In the genomic region with DNA sequence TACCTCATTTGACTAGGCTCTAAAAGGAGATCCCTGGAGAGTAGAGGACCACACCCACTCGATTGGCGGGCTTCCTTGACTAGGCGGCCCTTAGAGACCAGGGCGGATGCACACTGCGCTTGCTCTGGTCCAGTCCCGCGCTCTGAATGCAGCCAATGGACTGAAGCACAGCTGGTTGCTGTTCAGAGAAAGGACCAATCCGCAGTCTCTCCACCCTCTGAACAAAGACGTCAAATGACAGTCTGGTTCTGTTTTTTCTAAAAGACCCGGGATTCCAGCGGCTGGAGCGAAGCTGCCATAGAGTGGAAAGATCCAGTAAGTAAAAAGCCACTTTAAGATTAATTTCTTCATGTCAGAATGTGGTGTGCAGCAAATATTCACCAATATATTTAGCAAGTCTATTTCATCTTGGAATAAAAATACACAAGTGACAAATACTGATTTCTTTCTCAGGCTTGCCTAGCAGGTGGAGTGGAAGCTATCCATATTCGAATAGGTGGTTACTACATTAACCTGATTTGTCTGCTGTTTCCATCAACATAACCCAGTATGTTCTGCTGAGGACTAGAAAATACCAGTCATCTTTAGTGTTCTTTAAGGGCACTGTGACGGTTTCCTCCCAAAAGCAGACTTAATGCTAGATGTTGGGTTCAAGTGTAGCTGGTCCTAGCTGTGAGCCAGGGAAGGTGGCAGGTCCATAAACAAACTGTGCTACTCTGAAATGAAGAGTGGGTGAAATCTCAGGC, we compare ENCODE assay signal across 8 mouse cellular contexts. TPM values are rescaled to one million over a fixed set of nuclear protein-coding genes. Genes with fewer than 3 reads are reported as not detected.
DNase-seq lines count a peak whose midpoint lies in the region; ATAC-seq lines count a peak whose summit lies in the region.

No protein-coding gene starts in this region.

- peak; percentile 77 to 88 for DNase-seq in adrenal gland, adult (ENCODE audit: inconsistent age in 2 of 2, low spot score in 1 of 2)
- peak; percentile 69 for DNase-seq in embryo, embryonic 11.5 days (ENCODE audit: low read depth, low spot score)
- peak; percentile 90 to 93 for DNase-seq in gastrocnemius, postnatal 36 days
- peak; percentile 61 to 73 for DNase-seq in left cerebral cortex, postnatal 36 days (ENCODE audit: low spot score in 2 of 2)
- DNase-seq in midbrain, embryonic 10.5 days (ENCODE audit: low spot score): peak; percentile 86
- DNase-seq in right cerebral cortex, postnatal 36 days (ENCODE audit: low spot score in 2 of 2): peak; percentile 55 to 79
- peak; percentile 84 for DNase-seq in yolk sac, embryonic 10.5 days (ENCODE audit: low spot score)

- 8% methylated on average over 14 of the region's 14 CpGs for WGBS in intestine, embryonic 15.5 days
- 8% methylated on average over 14 of the region's 14 CpGs for WGBS in midbrain, embryonic 10.5 days

- peak overlapping the region; percentile 26; the same call in 1 of the 2 replicates for H3K9ac ChIP-seq in intestine, embryonic 15.5 days

- no peaks in the 10 kb centered on the region for H3K27me3 ChIP-seq in intestine, embryonic 15.5 days (replicated peaks)
- no peaks in the 10 kb centered on the region for H3K27me3 ChIP-seq in midbrain, embryonic 10.5 days (ENCODE audit: low read depth, poor library complexity, severe bottlenecking)

- H3K4me3 ChIP-seq in intestine, embryonic 15.5 days (replicated peaks): peak overlapping the region; percentile 34
- peak overlapping the region; percentile 53 for H3K4me3 ChIP-seq in midbrain, embryonic 10.5 days

- no peaks in the 10 kb centered on the region for H3K4me1 ChIP-seq in intestine, embryonic 15.5 days (replicated peaks)
- H3K4me1 ChIP-seq in midbrain, embryonic 10.5 days: peaks cover 23% of the 10 kb centered on the region

- intact Hi-C loops in gastrocnemius, postnatal 36 days (cut with DNase I): no loop called here
- intact Hi-C loops in left cerebral cortex, postnatal 36 days (cut with DNase I): no loop called here

- H3K9me3 ChIP-seq in intestine, embryonic 15.5 days: no peaks in the 10 kb centered on the region
- H3K9me3 ChIP-seq in midbrain, embryonic 10.5 days (replicated peaks): no peaks in the 10 kb centered on the region

- peak overlapping the region; percentile 61 for H3K4me2 ChIP-seq in intestine, embryonic 15.5 days (replicated peaks)

- ATAC-seq in intestine, embryonic 15.5 days: peak; percentile 98

- peak overlapping the region; percentile 45; the same call in 1 of the 2 replicates for H3K27ac ChIP-seq in intestine, embryonic 15.5 days
- H3K27ac ChIP-seq in midbrain, embryonic 10.5 days (replicated peaks): peak overlapping the region; percentile 78

- 0 out of 2 replicates have a peak, but pooled peaks cover 4% of the 10 kb centered on the region for H3K36me3 ChIP-seq in intestine, embryonic 15.5 days
- H3K36me3 ChIP-seq in midbrain, embryonic 10.5 days: peaks cover 15% of the 10 kb centered on the region

RNA-seq across cellular contexts. Expression of a gene that starts 26.3 kb away (rescaled TPM):
- total RNA-seq in gastrocnemius, postnatal 36 days (2021): not detected
- polyA plus RNA-seq in intestine, embryonic 15.5 days (2015; fragmentation: Nextera tagmentation; extraction: Ambion mirVana): 0.06 and 0.24 TPM in 2 replicates
- not detected for total RNA-seq in left cerebral cortex, postnatal 36 days (2021)
- not detected in 2 replicates for polyA plus RNA-seq in midbrain, embryonic 10.5 days (2016; fragmentation: Nextera tagmentation; extraction: Ambion mirVana)

RNA-seq across cellular contexts. Expression of a gene that starts 27.9 kb away (rescaled TPM):
- 1 to 10 TPM; 1.9 to 2.1 TPM for total RNA-seq in gastrocnemius, postnatal 36 days (2021)
- polyA plus RNA-seq in intestine, embryonic 15.5 days (2015; fragmentation: Nextera tagmentation; extraction: Ambion mirVana): 18.4 and 20.0 TPM in 2 replicates
- total RNA-seq in left cerebral cortex, postnatal 36 days (2021): 1 to 10 TPM; 1.9 to 2.1 TPM
- 20.9 and 21.0 TPM in 2 replicates for polyA plus RNA-seq in midbrain, embryonic 10.5 days (2016; fragmentation: Nextera tagmentation; extraction: Ambion mirVana)

RNA-seq across cellular contexts. Expression of a gene that starts 59.7 kb away (rescaled TPM):
- total RNA-seq in gastrocnemius, postnatal 36 days (2021): not detected
- 0.16 and 0.32 TPM in 2 replicates for polyA plus RNA-seq in intestine, embryonic 15.5 days (2015; fragmentation: Nextera tagmentation; extraction: Ambion mirVana)
- not detected for total RNA-seq in left cerebral cortex, postnatal 36 days (2021)
- not detected in 2 replicates for polyA plus RNA-seq in midbrain, embryonic 10.5 days (2016; fragmentation: Nextera tagmentation; extraction: Ambion mirVana)

Comparison
In these comparisons a context has a peak if more than half of its experiments do, and no peak if none do; other contexts are left out.
1. Peak in every context shown above with its lines: DNase-seq, ATAC-seq, H3K4me3 ChIP-seq and H3K27ac ChIP-seq.